Mouse (Mus musculus): Measurements from ENCODE around the gene Bend3.

Bend3 gene

GRCm38 (mm10) chr10:43534382-43534781 lies 55.8 kb downstream of the Bend3 start:
- no peak for DNase-seq (ENCODE audit: low read depth, low spot score)

- no peak for DNase-seq (ENCODE audit: low read depth, low spot score)
Measured at GRCm38 (mm10) chr10:43537652-43538051, 59.0 kb downstream of the Bend3 start.

GRCm38 (mm10) chr10:43538831-43539230 lies 60.2 kb downstream of the Bend3 start:
- no peak for DNase-seq (ENCODE audit: low read depth, low spot score)

GRCm38 (mm10) chr10:43539746-43540310 lies 61.2 kb downstream of the Bend3 start:
- no peak for DNase-seq (ENCODE audit: low read depth, low spot score)

- DNase-seq (ENCODE audit: low read depth, low spot score) = peak; percentile 95
Measured at GRCm38 (mm10) chr10:43540442-43541152, 62.0 kb downstream of the Bend3 start, which contains the start of gene 1700021F05Rik. Gene 1700021F05Rik (minus strand): TSS chr10:43540994.

GRCm38 (mm10) chr10:43541153-43541544 lies 62.5 kb downstream of the Bend3 start:
- no peak for DNase-seq (ENCODE audit: low read depth, low spot score)

- peak; percentile 68 for DNase-seq (ENCODE audit: low read depth, low spot score)
Measured at GRCm38 (mm10) chr10:43549411-43549810, 70.8 kb downstream of the Bend3 start.

- no peak for DNase-seq (ENCODE audit: low read depth, low spot score)
Measured at GRCm38 (mm10) chr10:43550923-43551322, 72.3 kb downstream of the Bend3 start.

GRCm38 (mm10) chr10:43551388-43551787 lies 72.8 kb downstream of the Bend3 start:
- DNase-seq (ENCODE audit: low read depth, low spot score) = peak; percentile 88

GRCm38 (mm10) chr10:43557630-43558165 lies 79.1 kb downstream of the Bend3 start:
- no peak for DNase-seq (ENCODE audit: low read depth, low spot score)

- DNase-seq (ENCODE audit: low read depth, low spot score) = no peak
Measured at GRCm38 (mm10) chr10:43559313-43559712, 80.7 kb downstream of the Bend3 start.

- DNase-seq (ENCODE audit: low read depth, low spot score) = peak; percentile 79
Measured at GRCm38 (mm10) chr10:43560765-43561164, 82.1 kb downstream of the Bend3 start.

- DNase-seq (ENCODE audit: low read depth, low spot score) = peak; percentile 73
Measured at GRCm38 (mm10) chr10:43561311-43561710, 82.7 kb downstream of the Bend3 start.

Measured in R1 (cell line).